Mouse (Mus musculus): ENCODE measurements around the gene Slc25a31.

Slc25a31 gene

GRCm38 (mm10) chr3:40708655-40709054 lies at the start of gene Slc25a31:
TSS of gene Slc25a31 (plus strand) at chr3:40708855.
- no peak for DNase-seq

GRCm38 (mm10) chr3:40660231-40660630 lies 48.4 kb upstream of the Slc25a31 start:
- no peak for DNase-seq

- no peak for DNase-seq
Measured at GRCm38 (mm10) chr3:40666109-40666508, 42.5 kb upstream of the Slc25a31 start.

GRCm38 (mm10) chr3:40666861-40667719 lies 41.6 kb upstream of the Slc25a31 start:
- DNase-seq = no peak

- no peak for DNase-seq
Measured at GRCm38 (mm10) chr3:40668889-40669288, 39.8 kb upstream of the Slc25a31 start.

GRCm38 (mm10) chr3:40669395-40669794 lies 39.3 kb upstream of the Slc25a31 start:
- no peak for DNase-seq

- no peak for DNase-seq
Measured at GRCm38 (mm10) chr3:40673515-40673914, 35.1 kb upstream of the Slc25a31 start.

GRCm38 (mm10) chr3:40674873-40675405 lies 33.7 kb upstream of the Slc25a31 start:
- no peak for DNase-seq

GRCm38 (mm10) chr3:40678856-40679255 lies 29.8 kb upstream of the Slc25a31 start:
- no peak for DNase-seq

- DNase-seq = no peak
Measured at GRCm38 (mm10) chr3:40682404-40682803, 26.3 kb upstream of the Slc25a31 start.

GRCm38 (mm10) chr3:40683171-40683570 lies 25.5 kb upstream of the Slc25a31 start:
- no peak for DNase-seq

- peak; percentile 13 for DNase-seq
Measured at GRCm38 (mm10) chr3:40685855-40686515, 22.7 kb upstream of the Slc25a31 start.

GRCm38 (mm10) chr3:40686836-40687235 lies 21.8 kb upstream of the Slc25a31 start:
- no peak for DNase-seq

- no peak for DNase-seq
Measured at GRCm38 (mm10) chr3:40687588-40687987, 21.1 kb upstream of the Slc25a31 start.

- no peak for DNase-seq
Measured at GRCm38 (mm10) chr3:40691566-40691965, 17.1 kb upstream of the Slc25a31 start.

GRCm38 (mm10) chr3:40693435-40693834 lies 15.2 kb upstream of the Slc25a31 start:
- DNase-seq = no peak

GRCm38 (mm10) chr3:40693960-40694359 lies 14.7 kb upstream of the Slc25a31 start:
- DNase-seq = no peak

- DNase-seq = no peak
Measured at GRCm38 (mm10) chr3:40694438-40694837, 14.2 kb upstream of the Slc25a31 start.

GRCm38 (mm10) chr3:40695162-40695561 lies 13.5 kb upstream of the Slc25a31 start:
- no peak for DNase-seq

GRCm38 (mm10) chr3:40698834-40699233 lies 9.8 kb upstream of the Slc25a31 start:
- no peak for DNase-seq

- no peak for DNase-seq
Measured at GRCm38 (mm10) chr3:40704816-40705430, 3.7 kb upstream of the Slc25a31 start.

- no peak for DNase-seq
Measured at GRCm38 (mm10) chr3:40716056-40716455, 7.4 kb downstream of the Slc25a31 start.

- DNase-seq = no peak
Measured at GRCm38 (mm10) chr3:40719022-40719421, 10.4 kb downstream of the Slc25a31 start.
